Mouse (Mus musculus): ENCODE measurements at regions not wholly inside any gene's neighbourhood (a gene's known extent, or its start where the extent isn't known, plus 50 kb on each side); places are given as distances from the start of the nearest gene placed in this dataset.
"Not testable (repeated sequence)": the region's sequence is repeated elsewhere in the genome, so short reads cannot be mapped to it uniquely, and the experiment has no call there.

DNA sequence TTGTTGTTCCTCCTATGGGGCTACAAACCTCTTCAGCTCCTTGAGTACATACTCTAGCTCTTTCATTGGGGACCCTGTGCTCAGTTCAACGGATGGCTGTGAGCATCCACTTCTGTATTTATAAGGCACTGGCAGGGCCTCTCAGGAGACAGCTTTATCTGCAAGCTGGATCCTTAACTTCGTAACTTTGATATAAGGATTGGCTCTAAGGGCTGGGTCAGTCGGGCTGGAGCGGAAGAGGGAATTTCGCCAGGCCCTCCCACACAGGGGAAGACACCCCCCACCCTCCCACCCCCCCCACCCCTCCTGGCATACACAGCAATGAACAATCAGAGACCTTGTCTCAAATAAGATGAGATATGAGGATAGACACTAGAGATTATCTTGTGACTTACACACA, 304.3 kb upstream of the Chordc1 start:
- DNase-seq = peak; percentile 33

DNA sequence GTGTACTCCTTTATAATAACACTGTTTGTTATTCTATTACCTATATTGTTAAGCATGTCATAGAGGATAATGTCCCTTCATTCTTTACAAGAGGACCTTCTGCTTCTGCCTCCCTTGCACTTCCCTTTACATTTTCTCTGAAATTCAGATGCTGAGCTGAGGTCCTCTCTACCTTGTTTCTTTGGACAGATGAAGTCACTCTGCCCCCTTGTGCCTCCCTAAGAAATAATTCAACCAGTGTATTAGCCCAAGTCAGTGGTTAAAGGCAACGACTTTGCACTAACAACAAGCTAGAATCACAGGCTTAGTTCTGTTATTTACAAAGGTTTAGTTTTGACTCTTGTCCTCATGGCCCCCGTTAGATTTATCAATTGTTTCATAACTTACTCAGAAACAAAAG, 289.4 kb upstream of the Chordc1 start:
- DNase-seq = no peak

DNA sequence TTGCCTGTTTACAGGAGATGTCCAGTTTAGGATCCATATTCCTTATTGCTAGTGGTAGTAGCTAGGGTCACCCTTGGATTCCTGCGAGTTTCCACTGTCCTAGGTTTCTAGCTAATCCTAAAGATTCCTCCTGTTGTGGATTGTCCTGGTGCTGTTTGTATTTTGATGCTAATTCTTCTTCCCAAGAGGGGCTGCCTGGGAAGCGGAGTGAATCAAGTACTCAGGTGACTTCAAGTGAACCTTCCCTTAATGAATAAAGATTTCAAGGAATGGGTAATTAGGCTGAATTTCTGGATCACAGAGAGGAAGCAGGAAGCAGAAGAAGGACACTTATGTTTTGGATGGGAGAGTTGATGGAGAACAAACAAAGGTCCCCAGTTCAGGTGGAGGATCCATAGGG, 250.6 kb upstream of the Chordc1 start:
- DNase-seq = no peak

DNA sequence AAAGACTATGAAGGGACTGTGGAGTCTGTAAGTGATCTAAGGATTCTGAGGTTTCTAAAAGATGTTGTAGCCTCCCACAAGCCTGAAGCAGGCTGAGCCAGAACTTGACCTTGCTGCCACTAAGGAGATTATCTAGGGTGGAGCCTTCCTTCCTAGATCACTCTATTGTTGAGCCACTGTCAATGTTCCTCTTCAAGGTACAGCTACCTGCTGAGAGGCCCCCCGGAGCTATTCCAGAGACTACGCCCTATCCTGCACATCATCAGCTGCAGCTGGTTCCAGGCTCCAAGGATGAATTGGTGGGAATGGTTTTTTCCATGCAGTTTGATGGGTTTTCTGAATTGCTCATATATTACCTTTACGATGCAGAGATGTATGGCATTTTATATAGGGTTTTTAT, 249.3 kb upstream of the Chordc1 start:
- not testable (repeated sequence) for DNase-seq

DNA sequence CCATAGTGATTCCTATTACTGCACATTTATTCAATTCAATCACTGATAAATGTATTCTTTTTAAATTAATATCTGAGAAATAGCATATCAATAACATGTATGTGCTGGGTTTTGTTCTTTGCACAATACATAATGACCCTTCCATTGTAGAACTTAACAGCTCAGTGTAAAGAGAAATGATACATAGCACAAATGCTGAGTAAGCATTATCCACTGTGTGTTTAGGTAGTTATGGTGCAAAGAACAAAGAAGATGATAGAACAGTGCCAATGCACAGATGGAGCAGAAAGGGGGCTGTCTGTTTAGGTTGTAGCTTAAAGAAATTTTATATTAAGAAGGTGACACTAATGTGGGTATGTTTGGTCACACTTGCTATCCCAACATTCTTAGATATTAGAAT, 215.0 kb upstream of the Chordc1 start:
- DNase-seq = no peak

DNA sequence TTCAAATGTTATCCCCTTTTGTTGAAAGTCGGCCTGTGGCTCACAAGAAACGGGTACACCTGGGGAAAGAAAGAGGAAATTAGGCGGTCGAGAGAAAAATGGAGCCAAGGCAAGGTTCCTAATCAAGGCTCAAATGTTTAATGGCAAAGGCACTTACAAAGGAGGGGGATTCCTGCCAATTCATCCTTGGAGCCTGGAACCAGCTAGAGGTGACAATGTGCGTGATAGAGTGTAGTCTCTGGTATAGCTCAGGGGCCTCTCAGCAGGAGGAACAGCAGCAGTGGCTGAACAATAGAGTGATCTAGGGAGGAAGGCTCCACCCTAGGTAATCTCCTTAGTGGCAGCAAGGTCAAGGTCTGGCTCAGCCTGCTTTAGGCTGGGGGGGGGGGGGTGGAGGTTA, 213.5 kb upstream of the Chordc1 start:
- DNase-seq = not testable (repeated sequence)

DNA sequence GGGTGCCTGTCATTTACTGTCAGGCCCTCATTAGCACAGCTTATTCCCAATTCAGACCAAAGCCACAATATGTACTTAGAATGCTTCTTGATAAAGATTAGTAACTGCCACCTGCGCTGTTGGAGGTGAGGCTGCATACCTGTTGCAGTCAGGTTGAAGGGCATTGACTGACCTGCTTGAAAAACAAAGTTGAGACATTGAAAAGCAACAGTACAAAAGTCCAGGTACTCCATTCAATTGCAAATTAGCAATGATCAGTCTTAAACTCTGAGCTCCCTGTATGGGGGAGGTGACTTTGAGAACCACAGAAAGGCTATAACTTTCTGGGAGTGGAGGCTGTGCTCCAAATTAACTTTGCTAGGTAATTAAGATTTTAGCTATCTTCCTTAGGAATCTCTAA, 212.8 kb upstream of the Chordc1 start:
- DNase-seq = not testable (repeated sequence)

Data from adrenal gland, postnatal 25 days (tissue).